Mouse (Mus musculus) CD4-positive, CD25-positive, alpha-beta regulatory T cell, adult 2 months (primary cell): ENCODE data around the gene Zdhhc13.

Experiments
- DNase-seq: peaks from one replicate; pipeline ENCODE4 v3.0.0-alpha.2; 2012; ENCODE audit warnings: low read depth, low spot score

Gene Zdhhc13

DNA sequence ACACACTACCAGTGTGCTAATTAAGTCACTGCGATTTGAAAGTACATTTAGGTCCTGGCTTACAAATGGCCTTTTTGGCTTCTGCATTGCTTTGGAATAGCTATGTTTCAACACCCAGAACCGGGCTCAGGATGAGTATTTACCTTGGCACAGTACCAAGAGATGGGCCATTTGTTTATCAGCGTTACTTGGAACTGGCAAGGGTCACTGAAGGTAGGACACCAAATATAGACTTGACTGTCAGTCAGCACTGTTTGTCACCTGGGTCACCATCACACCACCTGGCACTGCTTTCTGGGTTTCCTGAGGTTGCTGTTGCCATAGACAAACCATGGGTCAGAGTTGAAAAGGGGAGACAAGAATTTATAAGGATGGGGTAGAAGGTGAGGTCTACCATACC, 53.5 kb downstream of the Zdhhc13 start:
- DNase-seq = no peak

DNA sequence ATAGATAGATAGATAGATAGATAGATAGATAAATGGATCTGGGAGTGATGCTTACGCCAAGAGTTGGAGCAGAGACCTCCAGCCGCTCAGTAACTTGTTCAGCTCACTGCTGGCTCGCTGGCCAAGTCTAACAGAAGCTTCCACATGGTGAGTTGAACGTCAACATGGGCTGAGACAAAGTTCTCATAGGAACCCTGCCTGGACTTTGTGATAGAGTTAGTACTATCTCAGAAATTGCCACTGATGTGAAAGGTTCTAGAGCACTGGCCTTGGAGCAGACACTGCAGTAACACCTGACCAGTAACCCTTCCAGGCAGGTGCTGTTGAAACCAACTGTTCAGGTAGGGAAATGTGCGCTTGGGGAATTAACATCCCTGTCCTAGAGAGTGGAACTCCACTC, 54.7 kb downstream of the Zdhhc13 start:
- DNase-seq = no peak

DNA sequence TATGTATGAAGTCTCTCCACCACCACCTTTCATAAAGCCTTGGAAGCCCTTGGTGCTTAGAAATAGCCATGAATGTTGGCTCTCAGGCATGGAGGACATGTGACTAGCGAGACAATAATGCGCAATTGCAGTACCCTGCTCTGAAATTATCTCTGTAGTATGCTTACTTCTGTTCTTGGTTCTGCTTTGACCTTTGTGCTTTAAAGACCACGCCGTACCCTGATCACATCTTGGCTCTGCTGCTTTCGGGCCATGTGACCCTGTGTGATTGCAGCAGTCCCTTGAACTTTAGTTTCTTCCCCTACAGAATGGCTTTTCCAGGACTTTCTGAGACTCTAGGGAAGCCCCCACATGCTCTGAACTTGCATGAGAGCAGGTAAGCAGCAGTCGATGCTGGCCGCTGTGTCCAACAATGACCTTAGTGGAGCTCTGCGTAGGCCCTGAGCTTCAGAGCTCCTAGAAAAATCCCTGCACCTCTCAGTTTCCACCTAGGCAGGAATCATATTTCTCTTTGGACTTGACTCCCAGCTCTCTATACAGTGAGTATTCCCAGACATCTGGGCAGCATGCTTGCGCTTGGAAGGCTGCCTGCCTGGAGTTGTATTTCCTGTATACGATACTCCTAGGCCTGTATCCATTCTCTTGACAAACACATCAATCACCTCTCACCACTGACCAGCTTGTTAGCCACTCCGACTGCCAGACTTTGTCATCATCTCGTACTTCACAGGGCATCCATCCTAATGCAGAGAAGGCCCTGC, 56.6 kb downstream of the Zdhhc13 start:
- no peak for DNase-seq

DNA sequence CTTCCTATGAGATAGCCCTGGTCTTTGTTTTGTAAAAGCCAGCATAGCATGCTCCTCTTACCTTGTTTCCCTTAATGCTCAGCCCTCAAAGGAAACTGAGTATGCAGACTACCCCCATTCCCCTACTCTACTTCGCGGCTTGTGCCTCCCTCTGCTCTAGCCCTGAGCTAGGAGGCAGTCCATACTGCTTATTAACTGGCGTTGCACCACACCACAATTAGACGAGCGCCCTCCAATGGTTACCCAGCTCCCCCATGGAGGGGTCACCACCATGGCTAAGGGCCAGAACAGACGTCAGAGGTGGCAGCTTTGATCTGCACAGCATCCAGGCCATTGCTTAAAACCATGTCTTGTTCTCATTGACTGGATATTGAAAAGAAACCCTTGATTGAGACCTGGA, 58.0 kb downstream of the Zdhhc13 start:
- no peak for DNase-seq

DNA sequence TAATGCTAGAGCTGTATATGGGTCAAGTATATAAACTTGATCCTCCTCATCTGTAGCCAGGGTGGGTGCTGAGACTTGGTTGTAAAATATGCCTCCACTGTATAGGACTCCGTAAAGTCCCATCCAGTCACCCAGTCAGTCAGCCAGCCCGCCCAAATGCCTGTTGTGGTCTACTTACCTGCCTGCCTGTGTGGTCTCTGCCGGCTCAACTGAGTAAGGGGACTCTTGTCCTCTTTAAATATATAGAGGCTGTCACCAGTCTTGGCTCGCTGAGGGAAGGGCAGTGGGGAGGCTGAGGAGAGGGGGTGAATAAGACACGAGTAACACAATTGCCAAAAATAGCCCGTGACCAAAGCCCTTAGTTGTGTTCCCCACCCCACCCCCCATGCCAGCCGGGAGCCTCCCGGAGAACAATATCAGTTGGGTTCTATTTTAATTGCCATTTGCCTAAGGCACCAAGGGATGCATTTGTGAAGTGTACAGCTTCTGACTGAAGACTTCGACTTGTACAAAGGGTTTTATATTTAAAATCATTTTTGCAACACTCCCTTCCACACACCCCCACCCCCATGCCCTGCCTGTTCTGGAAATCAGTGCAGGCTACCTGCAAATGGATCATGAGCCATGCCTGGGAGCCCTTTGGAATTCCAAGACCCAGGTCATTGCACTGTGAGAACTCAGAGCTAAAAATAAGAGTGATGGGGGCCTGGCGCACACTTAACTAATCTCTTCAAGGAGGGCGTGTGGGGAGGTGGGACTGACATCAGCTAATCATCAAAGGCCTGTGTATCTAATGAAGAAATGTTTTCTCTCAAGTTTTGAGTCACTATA, 59.2 kb downstream of the Zdhhc13 start, which contains the start of gene Csrp3:
Gene Csrp3, minus strand, starts transcription at position 214 of the 831 bp plus-strand sequence.
- DNase-seq = no peak

DNA sequence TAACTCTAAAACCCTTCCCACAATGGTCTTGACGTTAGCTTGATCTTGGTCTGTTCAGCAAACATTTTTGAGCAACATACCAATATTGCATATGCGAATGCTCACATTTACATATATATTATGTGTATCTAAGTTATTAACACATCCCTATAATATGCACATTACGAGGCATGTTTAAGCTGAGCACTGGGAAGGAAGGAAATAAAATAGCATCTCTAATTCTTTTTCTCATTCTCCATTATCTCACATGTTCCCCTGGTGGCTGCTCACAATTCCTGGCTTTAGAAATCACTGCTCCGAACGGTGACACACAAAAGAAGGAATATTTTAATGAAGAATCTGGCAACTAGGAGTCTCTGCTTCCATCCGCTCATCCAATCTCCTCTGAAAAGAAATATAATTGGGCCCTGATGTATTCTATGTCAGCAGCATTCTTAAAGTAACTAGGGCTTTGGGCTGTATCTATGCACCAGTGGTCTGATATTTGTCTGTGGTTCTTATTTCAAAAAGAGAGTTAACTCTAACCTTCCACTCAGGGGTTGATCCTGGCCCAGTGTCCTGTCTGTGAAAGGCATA, 62.8 kb downstream of the Zdhhc13 start:
- no peak for DNase-seq

DNA sequence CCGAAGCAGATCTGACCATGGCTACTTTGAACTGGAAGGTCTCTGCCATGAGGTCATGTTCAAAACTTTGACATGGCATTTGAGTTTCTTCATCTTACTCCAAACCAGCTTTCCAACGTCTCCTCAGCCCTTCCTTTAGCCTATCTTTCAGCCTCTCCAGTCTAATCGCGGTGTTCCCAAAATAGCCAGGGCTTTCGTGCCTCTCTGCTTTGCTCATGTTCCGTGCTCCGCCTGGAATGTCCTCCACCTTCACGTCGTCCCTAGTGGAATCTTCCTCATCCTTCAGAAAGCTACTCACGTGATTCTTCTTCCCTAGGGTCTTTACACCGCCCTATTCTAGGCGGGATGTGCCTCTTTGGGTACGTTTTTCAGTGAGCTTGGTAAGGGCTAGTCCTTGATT, 64.7 kb downstream of the Zdhhc13 start:
- DNase-seq = no peak

DNA sequence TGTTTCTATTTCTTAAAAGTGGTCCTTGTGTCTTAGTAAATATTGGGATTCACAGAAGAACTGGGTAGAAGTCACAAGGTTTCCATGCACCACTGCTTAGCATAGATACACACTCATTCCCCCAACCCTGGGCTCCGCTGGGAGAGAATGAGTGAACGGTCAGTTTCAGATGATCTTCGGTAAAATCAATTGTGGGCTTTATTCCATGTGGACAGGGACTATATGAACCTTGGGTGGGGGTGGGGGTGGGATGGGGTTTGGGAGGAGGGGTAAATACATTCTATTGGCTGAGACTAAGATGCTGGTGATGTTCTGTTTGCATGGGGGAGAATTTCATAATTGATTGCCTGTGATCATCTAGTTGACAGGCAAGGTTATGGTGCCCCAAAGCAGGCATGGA, 66.7 kb downstream of the Zdhhc13 start:
- no peak for DNase-seq

DNA sequence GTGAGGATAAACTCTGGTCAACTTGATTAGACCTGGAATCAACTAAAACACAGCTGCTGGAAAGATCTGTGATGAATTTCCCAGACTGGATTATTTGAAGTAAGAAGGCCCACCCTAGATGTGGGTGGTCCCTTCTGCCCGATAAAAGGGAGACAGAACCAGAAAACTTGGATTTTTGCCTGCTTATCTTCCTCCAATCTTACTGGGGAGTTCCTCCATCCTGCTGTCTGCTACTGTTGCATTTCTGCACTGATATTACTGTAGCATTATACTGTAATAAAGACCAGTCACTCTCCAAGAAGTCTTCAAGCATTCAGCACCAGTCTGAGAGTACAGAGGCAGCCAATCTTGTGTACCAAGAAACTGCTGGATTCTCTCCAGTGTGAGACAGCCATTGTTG, 69.5 kb downstream of the Zdhhc13 start:
- no peak for DNase-seq

DNA sequence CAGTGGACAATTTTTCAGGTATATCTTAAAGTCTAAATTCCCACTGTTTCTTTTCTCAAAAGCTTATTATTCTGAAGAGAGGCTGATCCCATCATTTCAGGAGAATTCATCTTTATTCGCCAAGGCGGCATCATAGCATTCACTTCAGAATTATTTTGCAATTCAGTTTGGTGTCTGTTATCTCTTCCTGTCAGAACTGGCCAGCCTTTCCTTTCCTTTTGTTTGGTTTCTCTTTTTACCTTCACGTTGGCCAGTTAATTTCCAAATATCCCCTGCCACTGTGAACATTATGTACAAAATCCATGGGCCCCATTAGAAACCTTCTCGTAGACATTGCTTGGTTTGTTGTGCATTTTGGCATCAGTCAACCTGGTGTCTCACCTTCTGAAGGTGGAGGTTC, 70.6 kb downstream of the Zdhhc13 start:
- DNase-seq = no peak

DNA sequence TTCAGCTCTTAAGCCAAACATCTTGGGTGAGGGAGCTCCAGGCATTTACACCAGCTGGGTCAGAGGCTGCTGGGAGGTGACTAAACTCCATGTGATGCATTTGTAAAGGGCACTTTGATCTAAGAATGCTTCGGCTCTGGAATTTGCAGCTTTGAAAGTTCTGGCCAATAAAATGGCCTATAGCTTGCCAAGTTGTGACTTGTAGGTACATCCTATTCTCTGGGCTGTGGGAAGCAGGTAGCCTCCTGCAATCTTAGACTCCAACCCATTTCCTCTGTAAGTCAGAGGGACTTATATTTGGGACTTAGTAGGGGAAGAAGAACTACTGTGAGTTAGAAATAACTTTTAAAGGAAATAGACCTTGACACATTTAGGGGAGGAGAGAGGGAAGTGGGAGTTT, 72.1 kb downstream of the Zdhhc13 start:
- no peak for DNase-seq

DNA sequence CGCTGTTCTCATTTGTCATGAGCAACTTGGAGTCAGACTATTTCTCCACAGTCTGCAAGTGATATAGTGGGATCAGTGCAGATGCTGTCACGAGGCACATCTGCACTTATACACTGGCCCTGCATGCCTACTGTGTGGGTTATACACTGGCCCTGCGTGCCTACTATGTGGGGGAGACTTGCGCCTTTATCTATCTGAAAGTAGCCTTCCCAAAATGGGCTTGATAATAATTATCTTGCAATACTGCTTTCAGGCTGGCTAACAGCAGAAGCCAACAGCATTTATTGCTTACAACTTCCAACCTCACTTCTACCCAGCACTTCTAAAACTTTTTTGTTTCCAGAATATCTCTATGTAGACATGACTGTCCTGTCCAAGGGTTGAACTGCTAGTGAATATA, 73.0 kb downstream of the Zdhhc13 start:
- DNase-seq = no peak

DNA sequence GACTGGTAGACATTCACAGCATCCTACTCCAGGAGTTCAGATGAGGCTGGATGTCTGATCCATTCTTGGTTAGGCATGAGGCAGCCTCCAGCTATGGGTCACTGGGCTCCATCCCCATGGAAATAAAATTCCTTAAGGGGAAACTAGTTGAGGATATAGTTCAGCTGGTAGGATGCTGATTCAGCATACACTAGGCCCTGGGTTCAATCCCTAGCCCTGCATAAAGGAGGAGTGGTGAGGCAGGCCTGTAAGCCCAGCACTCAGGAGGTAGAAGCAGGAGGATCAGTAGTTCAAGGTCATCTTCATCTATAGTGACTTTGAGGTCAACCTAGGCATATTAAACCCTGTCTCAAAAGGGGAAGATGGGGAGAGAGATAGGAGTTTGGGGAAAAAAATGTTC, 75.4 kb downstream of the Zdhhc13 start:
- no peak for DNase-seq

DNA sequence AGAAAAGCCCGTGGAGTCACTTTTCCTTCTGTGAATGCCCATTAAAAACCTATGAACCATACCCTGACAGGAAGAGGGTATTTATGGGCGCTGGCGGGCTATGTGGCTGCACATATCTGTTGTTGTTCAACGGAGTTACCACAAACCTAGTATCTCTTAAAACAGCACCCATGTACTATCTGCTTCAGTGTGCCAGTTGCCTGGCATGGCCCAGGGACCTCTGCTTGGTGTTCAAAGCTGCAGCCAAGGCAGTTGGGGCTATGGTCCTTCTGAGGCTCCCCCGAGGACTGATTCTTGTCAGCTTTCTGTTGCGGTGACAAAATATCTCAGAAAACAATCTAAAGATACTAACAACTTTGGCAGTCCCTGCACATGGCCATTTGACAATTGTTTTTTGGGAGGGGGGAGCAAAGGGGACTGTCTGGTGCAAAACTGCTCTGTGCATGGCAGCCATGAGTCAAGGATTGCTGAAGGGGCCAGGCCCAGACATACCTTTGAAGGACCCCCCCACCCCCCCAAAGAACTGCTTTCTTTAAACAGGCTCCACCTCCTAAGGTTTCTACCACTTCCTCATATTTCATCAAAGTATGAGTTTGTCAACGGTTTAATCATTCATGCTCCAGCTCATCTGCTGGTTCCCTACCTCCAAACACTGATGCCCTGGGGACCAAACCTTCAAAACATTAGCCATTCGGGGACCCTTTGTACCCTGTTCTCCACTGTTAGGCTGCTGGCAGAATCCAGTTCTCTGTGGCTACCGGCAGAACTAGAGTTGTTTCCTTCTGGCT, 76.1 kb downstream of the Zdhhc13 start:
- DNase-seq = no peak

DNA sequence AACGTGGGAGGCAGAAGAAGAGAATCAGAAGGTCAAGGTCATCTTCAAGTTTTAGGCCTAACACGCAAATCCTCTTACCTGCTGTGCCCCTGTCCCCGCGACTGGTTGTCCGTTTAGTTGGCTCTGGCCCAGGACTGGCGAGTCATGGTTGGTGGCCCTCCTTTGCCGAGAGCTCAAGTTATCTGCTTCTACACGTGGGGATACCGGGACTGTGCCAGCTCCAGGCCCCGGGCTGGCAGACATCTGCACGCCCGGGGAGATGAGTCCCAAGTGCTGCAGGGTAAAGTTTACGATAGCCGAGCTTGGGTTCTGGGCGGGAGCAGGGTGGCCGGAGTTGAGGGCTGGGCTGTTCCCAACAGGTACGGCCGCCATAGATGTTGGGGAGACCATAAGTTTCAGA, 78.8 kb downstream of the Zdhhc13 start:
- no peak for DNase-seq

DNA sequence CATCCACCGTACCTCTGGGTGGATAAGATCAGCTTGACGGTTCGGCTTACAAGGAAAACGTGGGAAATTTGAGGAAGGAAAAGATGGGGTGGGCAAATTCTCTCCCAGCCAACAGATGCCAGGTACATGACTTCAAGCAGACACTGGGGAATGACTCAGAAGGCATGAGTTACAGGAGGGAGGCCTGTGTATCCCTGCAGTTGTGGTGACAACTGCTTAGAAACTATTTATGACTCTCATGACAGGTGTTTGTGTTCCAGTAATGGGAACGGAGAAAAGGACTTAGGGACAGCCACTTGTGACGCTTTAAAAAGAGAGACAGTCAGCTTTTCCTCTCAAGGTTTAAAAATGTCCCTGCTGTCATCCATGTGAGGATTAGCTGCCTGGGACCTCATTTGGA, 81.3 kb downstream of the Zdhhc13 start:
- no peak for DNase-seq

DNA sequence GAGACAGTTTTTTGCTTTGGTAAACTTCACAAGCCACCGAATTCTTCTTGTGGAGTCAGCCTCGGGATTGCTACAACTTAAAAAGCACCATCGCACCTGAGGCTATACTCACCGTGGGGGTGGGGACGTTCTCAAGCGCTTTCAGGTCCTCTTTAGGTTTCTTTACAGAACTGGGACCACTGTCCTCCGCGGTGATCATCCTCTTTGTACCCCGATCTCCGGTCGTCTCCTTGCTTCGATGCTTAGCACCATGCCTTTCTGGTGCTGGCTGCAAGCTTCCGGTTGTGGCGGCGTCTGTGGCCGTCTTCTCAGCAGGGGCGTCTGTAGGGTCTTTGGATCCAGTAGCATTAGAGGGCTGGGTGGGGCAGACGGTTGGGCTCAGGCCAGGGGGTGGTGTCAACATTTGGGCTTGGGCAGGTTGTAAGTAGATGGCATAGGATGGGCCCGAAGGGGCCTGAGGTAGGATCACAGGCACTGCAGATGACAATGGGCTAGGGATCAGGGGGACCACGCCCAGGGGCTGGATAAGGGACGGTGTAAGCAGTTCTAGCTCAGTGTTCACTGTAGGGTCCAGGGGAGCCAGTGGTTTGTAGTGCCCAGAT, 81.9 kb downstream of the Zdhhc13 start:
- no peak for DNase-seq

DNA sequence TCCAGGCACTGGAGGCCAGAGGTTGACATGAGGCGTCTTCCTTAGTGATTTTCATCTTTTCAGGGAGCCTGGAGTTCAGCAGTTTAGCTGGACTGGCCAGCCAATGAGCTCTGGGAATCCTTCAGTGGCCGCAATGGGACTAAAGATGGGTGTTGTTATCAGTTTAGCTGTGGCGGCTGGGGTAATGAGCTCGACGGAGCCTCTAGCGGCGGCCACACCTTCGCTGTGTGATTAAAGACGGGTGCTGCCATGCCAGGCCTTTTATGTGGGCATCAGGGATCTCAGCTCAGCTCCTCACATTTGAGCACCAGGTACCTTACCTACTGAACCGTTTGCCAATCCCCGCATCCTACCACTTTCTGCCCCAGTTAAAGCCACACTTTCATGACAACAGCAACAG, 82.5 kb downstream of the Zdhhc13 start:
- DNase-seq = no peak

DNA sequence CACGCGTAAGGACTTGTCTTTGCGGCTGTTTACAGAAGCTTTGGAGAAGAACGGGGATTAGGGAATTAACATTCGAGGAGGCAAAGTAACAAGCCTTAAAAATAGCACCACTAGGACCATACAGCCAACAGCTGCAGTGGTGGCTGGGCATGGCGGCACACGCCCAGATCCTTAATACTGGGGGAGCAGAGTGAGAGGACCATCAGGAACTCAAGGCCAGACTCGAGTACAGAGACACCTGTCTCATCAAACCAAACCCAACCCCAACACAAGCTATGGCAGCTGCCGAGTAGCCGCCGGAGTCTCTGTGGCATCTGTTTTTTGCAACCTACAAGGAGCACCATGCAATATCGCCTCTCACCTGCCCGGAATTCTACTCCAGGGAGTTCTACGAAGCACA, 86.3 kb downstream of the Zdhhc13 start:
- no peak for DNase-seq

DNA sequence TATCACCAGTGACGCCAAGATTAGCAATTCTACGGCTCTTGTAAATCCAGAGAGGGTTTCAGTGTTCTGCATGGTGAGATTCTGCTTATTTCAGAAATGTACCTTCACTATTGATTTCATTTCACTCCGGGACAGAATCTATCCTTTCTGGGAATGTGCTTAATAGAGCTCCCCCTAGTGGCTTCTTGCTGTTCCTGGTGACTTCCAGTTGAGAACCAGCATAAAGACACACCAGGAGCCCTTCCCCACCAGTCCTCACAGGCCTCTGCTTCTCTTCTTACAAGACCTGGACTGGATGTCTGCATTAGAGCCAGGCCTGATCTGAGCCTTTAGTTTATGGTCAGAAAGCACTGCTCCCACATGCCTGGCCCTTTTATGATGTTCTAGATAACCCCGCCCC, 87.7 kb downstream of the Zdhhc13 start:
- DNase-seq = peak; percentile 75
